Comparison of ENCODE assay signal across 23 mouse cellular contexts in genomic region chr10:111923503-111924135, GRCm38 (mm10). TPM values are rescaled to one million over a fixed set of nuclear protein-coding genes. Genes with fewer than 3 reads are reported as not detected.
DNase-seq lines count a peak whose midpoint lies in the region; ATAC-seq and TF ChIP-seq lines count a peak whose summit lies in the region.
"Had no signal": no experiment of that assay in that cellular context is flagged by ENCODE, and none has a peak within 500 bp of the region (broad histone marks: within the 10 kb centered on the region; RNA-seq: fewer than 3 reads in every experiment).

No protein-coding gene starts in this region.

- peak; percentile 83 for ATAC-seq in kidney, embryonic 16.5 days (ENCODE audit: low FRiP score, low TSS enrichment)
- no peak for ATAC-seq in stomach, embryonic 14.5 days (ENCODE audit: insufficient number of reproducible peaks, insufficient read depth, low FRiP score, low read depth)
- ATAC-seq in stomach, postnatal 0 days (ENCODE audit: low FRiP score, low TSS enrichment), result no peak
- ATAC-seq in stomach, embryonic 16.5 days (ENCODE audit: insufficient read depth, low FRiP score), result peak; percentile 58; the same call in 1 of the 2 replicates
- ATAC-seq: forebrain, embryonic 14.5 days; Patski had no signal

- 41% methylated on average over 4 of the region's 4 CpGs for WGBS in kidney, embryonic 16.5 days
- WGBS in stomach, embryonic 14.5 days, result 48% methylated on average over 4 of the region's 4 CpGs
- 42% methylated on average over 4 of the region's 4 CpGs for WGBS in stomach, postnatal 0 days
- WGBS in stomach, embryonic 16.5 days, result 44% methylated on average over 4 of the region's 4 CpGs

- intact Hi-C loops in left cerebral cortex, postnatal 25 days (cut with DNase I), result loop anchor here (10.0 kb wide), 1 partner anchor 699 kb away; no protein-coding TSS in a partner anchor

- H3K9ac ChIP-seq in kidney, embryonic 16.5 days (replicated peaks; ENCODE audit: low read length), result no peak overlapping the region
- H3K9ac ChIP-seq in stomach, embryonic 14.5 days (replicated peaks; ENCODE audit: low read depth, low read length), result no peak overlapping the region
- no peak overlapping the region for H3K9ac ChIP-seq in stomach, postnatal 0 days (ENCODE audit: low read length)
- H3K9ac ChIP-seq in stomach, embryonic 16.5 days (ENCODE audit: low read length), result no peak overlapping the region
- H3K9ac ChIP-seq: embryonic facial prominence, embryonic 15.5 days; heart, embryonic 12.5 days; hindbrain, embryonic 14.5 days had no signal

- 0 out of 2 replicates have a peak, but pooled peaks cover 6% of the 10 kb centered on the region for H3K27me3 ChIP-seq in kidney, embryonic 16.5 days (ENCODE audit: insufficient read depth, low read length)
- no peaks in the 10 kb centered on the region for H3K27me3 ChIP-seq in stomach, embryonic 14.5 days (ENCODE audit: control insufficient read depth, insufficient read depth, low read length)
- H3K27me3 ChIP-seq in stomach, postnatal 0 days (ENCODE audit: control insufficient read depth, insufficient read depth, low read length), result no peaks in the 10 kb centered on the region
- H3K27me3 ChIP-seq in stomach, embryonic 16.5 days (ENCODE audit: control insufficient read depth, insufficient read depth, low read length), result no peaks in the 10 kb centered on the region
- H3K27me3 ChIP-seq: heart, embryonic 12.5 days; Patski had no signal

- TF ChIP-seq EP300 in stomach, postnatal 0 days (optimal IDR thresholded peaks at IDR 0.05), result no peak

- peak; percentile 9 for DNase-seq in embryo, embryonic 11 days
- DNase-seq in embryo, embryonic 10.5 days (ENCODE audit: low spot score), result no peak
- DNase-seq in kidney, adult 11 months, result no peak
- no peak for DNase-seq in stomach, postnatal 0 days (ENCODE audit: low spot score)
- no peak for DNase-seq in left cerebral cortex, postnatal 25 days (ENCODE audit: low spot score in 2 of 2)
- DNase-seq: adrenal gland, postnatal 25 days; B cell, adult 2 months; cerebellum, adult 18-20 months; cerebellum, adult 9-11 months; cerebellum, postnatal 36 days; heart, adult 2 months had no signal

- peaks cover 22% of the 10 kb centered on the region for H3K4me1 ChIP-seq in kidney, embryonic 16.5 days (ENCODE audit: insufficient read depth, low read length)
- peaks cover 21% of the 10 kb centered on the region for H3K4me1 ChIP-seq in stomach, embryonic 14.5 days (ENCODE audit: control insufficient read depth, insufficient read depth, low read length)
- no peaks in the 10 kb centered on the region for H3K4me1 ChIP-seq in stomach, postnatal 0 days (replicated peaks; ENCODE audit: control insufficient read depth, insufficient read depth)
- peaks cover 10% of the 10 kb centered on the region for H3K4me1 ChIP-seq in stomach, embryonic 16.5 days (ENCODE audit: control insufficient read depth, insufficient read depth, low read length)

- no peak for TF ChIP-seq CTCF in stomach, postnatal 0 days (IDR thresholded peaks at IDR 0.05; ENCODE audit: low read depth)

- no peak overlapping the region for H3K4me3 ChIP-seq in kidney, embryonic 16.5 days (ENCODE audit: low read length)
- no peak overlapping the region for H3K4me3 ChIP-seq in stomach, embryonic 14.5 days (ENCODE audit: low read depth, low read length)
- no peak overlapping the region for H3K4me3 ChIP-seq in stomach, postnatal 0 days (ENCODE audit: low read depth, low read length)
- H3K4me3 ChIP-seq in stomach, embryonic 16.5 days (replicated peaks; ENCODE audit: low read length), result no peak overlapping the region
- H3K4me3 ChIP-seq: embryonic facial prominence, embryonic 15.5 days; erythroblast, embryonic 14.5 days; forebrain, embryonic 10.5 days; heart, adult 2 months; heart, embryonic 12.5 days; hindbrain, embryonic 10.5 days had no signal

- no peaks in the 10 kb centered on the region for H3K9me3 ChIP-seq in kidney, embryonic 16.5 days (ENCODE audit: low read length)
- no peaks in the 10 kb centered on the region for H3K9me3 ChIP-seq in stomach, embryonic 14.5 days (ENCODE audit: control insufficient read depth, low read depth, low read length)
- no peaks in the 10 kb centered on the region for H3K9me3 ChIP-seq in stomach, postnatal 0 days (ENCODE audit: control insufficient read depth, low read length)
- H3K9me3 ChIP-seq in stomach, embryonic 16.5 days (replicated peaks; ENCODE audit: control insufficient read depth, low read length), result no peaks in the 10 kb centered on the region
- H3K9me3 ChIP-seq: embryonic facial prominence, embryonic 15.5 days; forebrain, embryonic 10.5 days; G1E; heart, embryonic 12.5 days; hindbrain, embryonic 10.5 days had no signal

- no peaks in the 10 kb centered on the region for H3K36me3 ChIP-seq in kidney, embryonic 16.5 days (ENCODE audit: insufficient read depth, low read length)
- H3K36me3 ChIP-seq in stomach, embryonic 14.5 days (ENCODE audit: control insufficient read depth, insufficient read depth, low read length), result no peaks in the 10 kb centered on the region
- no peaks in the 10 kb centered on the region for H3K36me3 ChIP-seq in stomach, postnatal 0 days (ENCODE audit: control insufficient read depth, insufficient read depth, low read length)
- no peaks in the 10 kb centered on the region for H3K36me3 ChIP-seq in stomach, embryonic 16.5 days (ENCODE audit: control insufficient read depth, insufficient read depth, low read length)
- H3K36me3 ChIP-seq: embryonic facial prominence, embryonic 15.5 days; forebrain, embryonic 10.5 days; G1E; heart, embryonic 12.5 days; hindbrain, embryonic 10.5 days had no signal

- no peak overlapping the region for H3K4me2 ChIP-seq in kidney, embryonic 16.5 days (replicated peaks; ENCODE audit: low read depth, low read length)
- H3K4me2 ChIP-seq in stomach, embryonic 14.5 days (replicated peaks; ENCODE audit: low read depth, low read length), result no peak overlapping the region
- no peak overlapping the region for H3K4me2 ChIP-seq in stomach, postnatal 0 days (replicated peaks; ENCODE audit: low read depth)
- H3K4me2 ChIP-seq in stomach, embryonic 16.5 days (ENCODE audit: low read depth, low read length), result no peak overlapping the region
- H3K4me2 ChIP-seq: embryonic facial prominence, embryonic 15.5 days; heart, embryonic 12.5 days; hindbrain, embryonic 14.5 days had no signal

- H3K27ac ChIP-seq in kidney, embryonic 16.5 days (ENCODE audit: low read length), result no peak overlapping the region
- H3K27ac ChIP-seq in stomach, embryonic 14.5 days (ENCODE audit: low read length), result 0 out of 2 replicates have a peak overlapping the region, but pooled peaks have one; percentile 4
- H3K27ac ChIP-seq in stomach, postnatal 0 days (replicated peaks), result no peak overlapping the region
- H3K27ac ChIP-seq in stomach, embryonic 16.5 days (ENCODE audit: low read length), result no peak overlapping the region
- H3K27ac ChIP-seq: embryonic facial prominence, embryonic 15.5 days; heart, adult 2 months had no signal

RNA-seq across cellular contexts. Expression of gene Krr1, which starts 48.8 kb away (rescaled TPM):
- 48.7 and 49.2 TPM in 2 replicates for polyA plus RNA-seq in kidney, embryonic 16.5 days (2015; fragmentation: Nextera tagmentation; extraction: Ambion mirVana)
- polyA plus RNA-seq in stomach, embryonic 14.5 days (2014; fragmentation: Nextera tagmentation; extraction: Ambion mirVana), result 48.7 and 49.2 TPM in 2 replicates
- polyA plus RNA-seq in stomach, postnatal 0 days (2015; fragmentation: Nextera tagmentation; extraction: Ambion mirVana), result 17.6 and 18.6 TPM in 2 replicates
- polyA plus RNA-seq in stomach, embryonic 16.5 days (2015; fragmentation: Nextera tagmentation; extraction: Ambion mirVana), result 38.0 and 40.2 TPM in 2 replicates
- 10 to 100 TPM; 32.6 to 39.8 TPM for total RNA-seq in left cerebral cortex, postnatal 25 days (2021)

Comparison
In these comparisons a context has a peak if more than half of its experiments do, and no peak if none do; other contexts are left out.
1. ATAC-seq: peak in kidney, embryonic 16.5 days (single experiment) and stomach, embryonic 16.5 days (single experiment); none in stomach, embryonic 14.5 days (single experiment) and stomach, postnatal 0 days (single experiment).